Mouse (Mus musculus): Measurements from ENCODE around the gene Mcm3. TPM values are rescaled to one million over a fixed set of nuclear protein-coding genes. Genes with fewer than 3 reads are reported as not detected.

Gene Mcm3
- polyA plus RNA-seq (2016; fragmentation: Nextera tagmentation; extraction: Ambion mirVana), result 114 and 116 TPM in 2 replicates

DNA sequence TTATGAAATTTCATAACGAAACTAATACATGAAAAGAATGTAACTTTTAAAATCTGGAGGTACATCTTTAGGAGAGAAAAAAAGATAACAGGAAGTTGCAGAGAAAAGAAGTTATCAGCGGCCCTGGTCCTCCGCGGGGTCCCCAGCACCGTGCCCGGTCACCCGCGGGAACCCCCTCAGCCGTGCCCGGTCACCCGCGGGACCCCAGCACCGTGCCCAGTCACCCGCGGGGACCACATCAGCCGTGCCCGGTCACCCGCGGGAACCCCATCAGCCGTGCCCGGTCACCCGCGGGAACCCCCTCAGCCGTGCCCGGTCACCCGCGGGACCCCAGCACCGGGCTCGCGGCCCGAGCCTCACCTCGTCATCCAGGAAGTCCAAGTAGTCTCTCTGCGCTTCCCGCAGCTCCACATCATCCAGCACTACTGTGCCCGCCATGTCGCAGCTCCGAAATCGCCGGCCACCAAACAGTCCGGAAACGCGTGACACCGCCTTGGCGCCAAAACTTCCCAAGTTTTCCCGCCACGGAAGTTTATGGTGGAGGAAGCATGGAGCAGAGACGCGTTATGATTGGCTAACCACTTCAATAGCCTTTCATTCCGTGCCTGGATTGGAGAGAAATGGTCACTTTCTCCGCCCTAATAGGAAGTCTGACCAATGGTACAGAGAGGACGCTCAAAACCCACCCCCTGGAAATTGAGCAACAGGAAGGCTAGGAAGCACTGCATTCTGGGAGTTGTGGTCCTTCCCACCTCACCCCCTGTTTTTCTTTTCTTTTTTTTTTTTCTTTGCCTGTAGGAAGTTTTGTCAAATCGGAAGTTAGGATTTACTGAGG lies at the start of gene Mcm3:
Mcm3 (minus strand) TSS at position 542 of the 835 bp plus-strand sequence.
- WGBS, result under 1% methylated on average over 52 of the region's 52 CpGs
- H3K4me1 ChIP-seq (replicated peaks), result peaks cover 8% of the 10 kb centered on the region
- peaks cover 28% of the 10 kb centered on the region for H3K36me3 ChIP-seq
- H3K4me2 ChIP-seq, result peak within 1 kb of the TSS; percentile 74
- no peaks in the 10 kb centered on the region for H3K9me3 ChIP-seq (replicated peaks)
- no peaks in the 10 kb centered on the region for H3K27me3 ChIP-seq (replicated peaks)
- peak within 1 kb of the TSS; percentile 92 for H3K9ac ChIP-seq
- no peak within 1 kb of the TSS for H3K27ac ChIP-seq (ENCODE audit: poor library complexity, severe bottlenecking)
- H3K4me3 ChIP-seq, result peak within 1 kb of the TSS; percentile 91
- peak; percentile 97 for ATAC-seq (ENCODE audit: insufficient number of reproducible peaks, low FRiP score)

DNA sequence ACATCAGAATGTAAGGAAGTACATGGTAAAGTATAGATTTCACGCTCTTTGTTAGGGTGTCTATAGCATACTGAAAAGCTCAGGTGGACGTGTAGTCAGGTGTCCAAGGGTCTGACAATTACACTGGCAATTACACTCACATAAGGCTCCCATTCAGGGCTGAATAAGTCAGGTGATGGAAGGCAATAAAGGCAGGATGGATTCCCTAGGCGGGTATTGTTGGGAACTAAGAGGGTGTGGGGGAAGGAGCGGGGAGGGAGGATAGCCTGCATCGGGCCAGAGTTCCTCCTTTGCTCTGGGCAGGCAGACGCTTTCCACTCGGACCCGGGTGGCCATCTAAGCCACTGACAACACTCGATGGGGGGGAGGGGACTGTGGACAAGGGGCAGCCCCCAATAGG lies 47.9 kb upstream of the Mcm3 start:
- WGBS, result 70% methylated on average over 9 of the region's 9 CpGs
- no peaks in the 10 kb centered on the region for H3K27me3 ChIP-seq (replicated peaks)
- no peak for ATAC-seq (ENCODE audit: insufficient number of reproducible peaks, low FRiP score)

DNA sequence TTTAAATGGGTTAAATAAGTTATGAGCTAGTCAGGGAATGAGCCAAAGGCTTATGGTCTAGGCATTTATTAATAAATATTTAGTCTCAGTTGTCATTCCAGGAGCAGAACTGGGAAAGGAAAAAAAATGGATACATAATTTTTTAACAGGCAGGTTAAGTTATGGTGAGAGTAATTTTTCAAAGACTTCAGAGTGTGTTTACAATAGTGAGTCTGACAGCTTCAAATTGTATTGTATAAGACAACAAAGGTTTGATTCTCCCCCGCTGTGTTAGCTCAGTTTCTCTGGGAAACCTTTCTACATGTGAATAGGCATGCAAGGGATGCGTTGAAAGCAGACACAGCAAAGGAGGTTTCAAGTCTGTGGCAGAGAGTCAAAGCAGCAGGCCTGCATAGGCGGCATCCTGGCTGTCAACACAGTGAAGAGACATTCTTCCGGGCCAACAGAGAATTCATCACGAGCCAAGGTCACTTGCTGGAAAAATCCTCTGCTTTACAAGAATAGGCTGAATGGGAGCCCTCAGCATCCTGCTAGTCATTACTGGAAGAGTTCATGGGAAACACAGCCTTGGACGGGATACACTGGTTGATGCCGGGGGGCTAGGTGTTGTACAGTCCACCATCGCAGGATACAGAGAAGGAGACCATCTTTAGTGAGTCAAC lies 47.3 kb upstream of the Mcm3 start:
- Histone ChIP-seq H3K9ac (no peak overlapping the region), H3K27ac (ENCODE audit: poor library complexity, severe bottlenecking) (no peak overlapping the region), H3K27me3 (replicated peaks) (no peaks in the 10 kb centered on the region), H3K4me2 (no peak overlapping the region), H3K36me3 (no peaks in the 10 kb centered on the region), H3K4me3 (no peak overlapping the region), H3K9me3 (replicated peaks) (no peaks in the 10 kb centered on the region), H3K4me1 (replicated peaks) (peaks cover 12% of the 10 kb centered on the region)
- no peak for ATAC-seq (ENCODE audit: insufficient number of reproducible peaks, low FRiP score)
- 44% methylated on average over 8 of the region's 8 CpGs for WGBS

More for the DNA sequence above, 47.9 kb upstream of the Mcm3 start:
- peaks cover 14% of the 10 kb centered on the region for H3K4me1 ChIP-seq (replicated peaks)
- no peak overlapping the region for H3K9ac ChIP-seq
- no peak overlapping the region for H3K27ac ChIP-seq (ENCODE audit: poor library complexity, severe bottlenecking)
- H3K9me3 ChIP-seq (replicated peaks), result no peaks in the 10 kb centered on the region
- no peaks in the 10 kb centered on the region for H3K36me3 ChIP-seq
- H3K4me2 ChIP-seq, result no peak overlapping the region
- H3K4me3 ChIP-seq, result no peak overlapping the region

GRCm38 (mm10) chr1:20863452-20864172 lies 43.5 kb upstream of the Mcm3 start:
- Histone ChIP-seq H3K4me3 (no peak overlapping the region), H3K9me3 (replicated peaks) (no peaks in the 10 kb centered on the region), H3K36me3 (no peaks in the 10 kb centered on the region), H3K4me1 (replicated peaks) (peaks cover 5% of the 10 kb centered on the region), H3K27me3 (replicated peaks) (no peaks in the 10 kb centered on the region), H3K4me2 (no peak overlapping the region), H3K9ac (no peak overlapping the region), H3K27ac (ENCODE audit: poor library complexity, severe bottlenecking) (no peak overlapping the region)
- WGBS, result 45% methylated on average over 5 of the region's 5 CpGs
- no peak for ATAC-seq (ENCODE audit: insufficient number of reproducible peaks, low FRiP score)

GRCm38 (mm10) chr1:20861865-20862264 lies 41.8 kb upstream of the Mcm3 start:
- Histone ChIP-seq H3K4me1 (replicated peaks) (no peaks in the 10 kb centered on the region), H3K4me2 (no peak overlapping the region), H3K27ac (ENCODE audit: poor library complexity, severe bottlenecking) (no peak overlapping the region), H3K4me3 (no peak overlapping the region), H3K9me3 (replicated peaks) (no peaks in the 10 kb centered on the region), H3K27me3 (replicated peaks) (no peaks in the 10 kb centered on the region), H3K9ac (no peak overlapping the region), H3K36me3 (no peaks in the 10 kb centered on the region)
- ATAC-seq (ENCODE audit: insufficient number of reproducible peaks, low FRiP score), result no peak
- WGBS, result 86% methylated on average over 3 of the region's 3 CpGs

DNA sequence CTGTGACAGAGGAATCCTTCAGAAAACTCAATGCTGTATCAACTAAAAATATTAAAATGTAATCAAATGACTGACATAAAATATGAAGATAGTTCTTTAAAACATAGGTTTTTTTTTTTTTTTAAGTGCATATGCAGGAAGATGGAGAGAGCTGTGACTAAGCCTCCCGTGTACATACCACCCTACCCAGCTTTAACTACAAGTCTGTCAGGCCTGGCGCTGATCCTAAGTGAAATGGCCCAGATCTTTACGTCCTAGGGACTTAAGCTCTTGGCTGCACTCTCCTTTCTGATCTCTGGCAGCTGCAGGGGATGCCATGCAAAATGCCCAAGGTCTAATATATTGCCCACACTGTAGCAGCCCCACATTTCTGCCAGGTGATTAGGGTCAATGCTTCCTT lies 40.7 kb upstream of the Mcm3 start:
- Histone ChIP-seq H3K9ac (no peak overlapping the region), H3K4me2 (no peak overlapping the region), H3K27me3 (replicated peaks) (no peaks in the 10 kb centered on the region), H3K36me3 (no peaks in the 10 kb centered on the region), H3K27ac (ENCODE audit: poor library complexity, severe bottlenecking) (no peak overlapping the region), H3K4me1 (replicated peaks) (no peaks in the 10 kb centered on the region), H3K9me3 (replicated peaks) (no peaks in the 10 kb centered on the region), H3K4me3 (no peak overlapping the region)
- ATAC-seq (ENCODE audit: insufficient number of reproducible peaks, low FRiP score), result no peak
- WGBS, result 70% methylated on average over 3 of the region's 3 CpGs

- H3K27me3 ChIP-seq (replicated peaks), result no peaks in the 10 kb centered on the region
- no peaks in the 10 kb centered on the region for H3K36me3 ChIP-seq
- H3K4me3 ChIP-seq, result no peak overlapping the region
- no peak overlapping the region for H3K27ac ChIP-seq (ENCODE audit: poor library complexity, severe bottlenecking)
- H3K9me3 ChIP-seq (replicated peaks), result peaks cover 8% of the 10 kb centered on the region
- H3K9ac ChIP-seq, result no peak overlapping the region
- no peak overlapping the region for H3K4me2 ChIP-seq
- H3K4me1 ChIP-seq (replicated peaks), result no peaks in the 10 kb centered on the region
- no peak for ATAC-seq (ENCODE audit: insufficient number of reproducible peaks, low FRiP score)
- WGBS, result 76% methylated on average over 7 of the region's 7 CpGs
These were observed 37.1 kb upstream of the Mcm3 start for GRCm38 (mm10) chr1:20856924-20857902.

DNA sequence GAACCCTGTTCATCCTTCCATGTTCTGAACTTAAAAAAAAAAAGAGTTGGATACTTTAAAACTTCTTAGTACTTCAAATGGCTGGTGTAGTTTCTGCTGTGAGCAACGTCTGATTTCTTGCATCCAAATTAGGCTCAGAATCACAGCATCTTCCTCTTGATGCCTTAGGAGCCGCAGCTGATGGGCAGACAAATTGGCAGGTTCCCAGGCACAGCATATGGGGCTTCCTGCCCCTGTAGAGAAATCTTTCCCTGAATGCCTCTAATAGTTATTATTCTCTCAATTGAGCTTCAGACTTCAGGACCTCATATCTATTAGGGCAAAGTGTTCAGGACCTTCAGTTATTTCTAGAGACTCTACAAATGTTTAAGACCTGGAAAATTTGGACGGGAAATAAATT lies 19.8 kb upstream of the Mcm3 start:
- no peak overlapping the region for H3K4me2 ChIP-seq
- H3K9ac ChIP-seq, result no peak overlapping the region
- H3K36me3 ChIP-seq, result no peaks in the 10 kb centered on the region
- H3K4me3 ChIP-seq, result no peak overlapping the region
- peaks cover 5% of the 10 kb centered on the region; the same call in 1 of the 2 replicates for H3K4me1 ChIP-seq (replicated peaks)
- ATAC-seq (ENCODE audit: insufficient number of reproducible peaks, low FRiP score), result no peak
- H3K27me3 ChIP-seq (replicated peaks), result no peaks in the 10 kb centered on the region
- peaks cover 6% of the 10 kb centered on the region; the same call in 1 of the 2 replicates for H3K9me3 ChIP-seq (replicated peaks)
- WGBS, result 66% methylated on average over 3 of the region's 3 CpGs
- no peak overlapping the region for H3K27ac ChIP-seq (ENCODE audit: poor library complexity, severe bottlenecking)

GRCm38 (mm10) chr1:20836551-20837125 lies 16.5 kb upstream of the Mcm3 start:
- no peak overlapping the region for H3K27ac ChIP-seq (ENCODE audit: poor library complexity, severe bottlenecking)
- 75% methylated on average over 3 of the region's 3 CpGs for WGBS
- no peak overlapping the region for H3K4me3 ChIP-seq
- no peaks in the 10 kb centered on the region for H3K36me3 ChIP-seq
- peaks cover 5% of the 10 kb centered on the region; the same call in 1 of the 2 replicates for H3K9me3 ChIP-seq (replicated peaks)
- no peak for ATAC-seq (ENCODE audit: insufficient number of reproducible peaks, low FRiP score)
- no peaks in the 10 kb centered on the region for H3K4me1 ChIP-seq (replicated peaks)
- no peak overlapping the region for H3K4me2 ChIP-seq
- H3K9ac ChIP-seq, result no peak overlapping the region
- no peaks in the 10 kb centered on the region for H3K27me3 ChIP-seq (replicated peaks)

DNA sequence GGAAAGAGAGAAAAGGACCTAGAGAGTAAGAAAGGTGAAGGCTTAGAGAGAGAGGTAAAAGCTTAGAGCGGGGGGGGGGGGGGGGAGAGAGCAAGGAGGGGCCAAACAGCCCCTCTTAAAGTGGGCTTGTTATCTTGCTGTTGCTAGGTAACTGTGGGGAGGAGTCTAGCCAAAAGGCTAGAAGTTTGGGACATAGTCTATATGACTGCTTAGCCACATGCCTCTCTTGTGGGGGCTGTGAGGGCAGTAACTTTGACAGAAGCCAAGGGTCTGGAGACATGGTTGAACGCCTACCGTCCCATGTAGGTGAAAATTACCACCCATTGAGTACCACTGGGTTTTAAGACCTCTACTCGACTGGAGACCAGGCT lies 13.0 kb upstream of the Mcm3 start:
- ATAC-seq (ENCODE audit: insufficient number of reproducible peaks, low FRiP score), result no peak
- Histone ChIP-seq H3K9me3 (replicated peaks) (no peaks in the 10 kb centered on the region), H3K9ac (no peak overlapping the region), H3K36me3 (no peaks in the 10 kb centered on the region), H3K4me3 (no peak overlapping the region), H3K27ac (ENCODE audit: poor library complexity, severe bottlenecking) (no peak overlapping the region), H3K4me1 (replicated peaks) (no peaks in the 10 kb centered on the region), H3K27me3 (replicated peaks) (no peaks in the 10 kb centered on the region), H3K4me2 (no peak overlapping the region)
- WGBS, result 61% methylated on average over 3 of the region's 4 CpGs
